Comparison of ENCODE assay signal across 8 mouse cellular contexts in genomic region chr11:100640159-100640906, GRCm38 (mm10). TPM values are rescaled to one million over a fixed set of nuclear protein-coding genes. Genes with fewer than 3 reads are reported as not detected.
DNase-seq lines count a peak whose midpoint lies in the region; ATAC-seq and TF ChIP-seq lines count a peak whose summit lies in the region.

No protein-coding gene starts in this region.

- WGBS in embryonic facial prominence, embryonic 12.5 days: 8% methylated on average over 52 of the region's 52 CpGs
- 8% methylated on average over 52 of the region's 52 CpGs for WGBS in hindbrain, embryonic 11.5 days
- 8% methylated on average over 52 of the region's 52 CpGs for WGBS in limb, embryonic 12.5 days

- H3K36me3 ChIP-seq in E14TG2a.4 (ENCODE audit: insufficient read depth, low read length): no peaks in the 10 kb centered on the region
- H3K36me3 ChIP-seq in embryonic facial prominence, embryonic 12.5 days: no peaks in the 10 kb centered on the region
- H3K36me3 ChIP-seq in hindbrain, embryonic 11.5 days (ENCODE audit: control insufficient read depth, insufficient read depth, low read length): no peaks in the 10 kb centered on the region
- H3K36me3 ChIP-seq in limb, embryonic 12.5 days: no peaks in the 10 kb centered on the region

- H3K4me3 ChIP-seq in E14TG2a.4 (replicated peaks; ENCODE audit: low read length): peak overlapping the region; percentile 78
- H3K4me3 ChIP-seq in embryonic facial prominence, embryonic 12.5 days: peak overlapping the region; percentile 37
- peak overlapping the region; percentile 31 for H3K4me3 ChIP-seq in hindbrain, embryonic 11.5 days (ENCODE audit: low read depth, low read length)
- peak overlapping the region; percentile 43 for H3K4me3 ChIP-seq in limb, embryonic 12.5 days (replicated peaks)

- H3K9me3 ChIP-seq in E14TG2a.4 (ENCODE audit: low read length): no peaks in the 10 kb centered on the region
- no peaks in the 10 kb centered on the region for H3K9me3 ChIP-seq in embryonic facial prominence, embryonic 12.5 days
- H3K9me3 ChIP-seq in hindbrain, embryonic 11.5 days (ENCODE audit: control insufficient read depth, low read length): no peaks in the 10 kb centered on the region
- H3K9me3 ChIP-seq in limb, embryonic 12.5 days: no peaks in the 10 kb centered on the region

- peak; percentile 59 to 65 for DNase-seq in cerebellum, adult 18-20 months
- DNase-seq in cerebellum, adult 11 months: no peak
- DNase-seq in hindbrain, embryonic 11.5 days (ENCODE audit: low spot score): peak; percentile 71
- peak; percentile 69 for DNase-seq in thymus, postnatal 4 days

- H3K27me3 ChIP-seq in E14TG2a.4 (ENCODE audit: insufficient read depth, low read length): peaks cover 61% of the 10 kb centered on the region
- peaks cover 24% of the 10 kb centered on the region for H3K27me3 ChIP-seq in embryonic facial prominence, embryonic 12.5 days
- peaks cover 14% of the 10 kb centered on the region for H3K27me3 ChIP-seq in hindbrain, embryonic 11.5 days (ENCODE audit: control insufficient read depth, insufficient read depth, low read length)
- peaks cover 72% of the 10 kb centered on the region for H3K27me3 ChIP-seq in limb, embryonic 12.5 days

- peaks cover 22% of the 10 kb centered on the region for H3K4me1 ChIP-seq in E14TG2a.4 (replicated peaks; ENCODE audit: low read depth, low read length)
- 0 out of 2 replicates have a peak, but pooled peaks cover 8% of the 10 kb centered on the region for H3K4me1 ChIP-seq in embryonic facial prominence, embryonic 12.5 days
- H3K4me1 ChIP-seq in hindbrain, embryonic 11.5 days (replicated peaks; ENCODE audit: control insufficient read depth, insufficient read depth, low read length): peaks cover 4% of the 10 kb centered on the region; the same call in 1 of the 2 replicates
- peaks cover 9% of the 10 kb centered on the region; the same call in 1 of the 2 replicates for H3K4me1 ChIP-seq in limb, embryonic 12.5 days (replicated peaks)

- TF ChIP-seq CTCF in E14TG2a.4 (conservative IDR thresholded peaks at IDR 0.05; ENCODE audit: low read length): peak; percentile 20

- no peak overlapping the region for H3K27ac ChIP-seq in embryonic facial prominence, embryonic 12.5 days
- H3K27ac ChIP-seq in hindbrain, embryonic 11.5 days (ENCODE audit: low read depth, low read length): no peak overlapping the region
- no peak overlapping the region for H3K27ac ChIP-seq in limb, embryonic 12.5 days

- no peak for ATAC-seq in embryonic facial prominence, embryonic 12.5 days (ENCODE audit: insufficient number of reproducible peaks, insufficient read depth, low FRiP score, low TSS enrichment)
- ATAC-seq in hindbrain, embryonic 11.5 days (ENCODE audit: low FRiP score): 0 out of 2 replicates have a peak, but pooled peaks have one; percentile 17
- ATAC-seq in limb, embryonic 12.5 days (ENCODE audit: insufficient number of reproducible peaks, insufficient read depth, low FRiP score, low TSS enrichment, low read depth): no peak
- ATAC-seq in monocyte, adult 5-6 weeks (replicated peaks; ENCODE audit: insufficient number of reproducible peaks, low FRiP score, low TSS enrichment, poor library complexity, severe bottlenecking): peak; percentile 54; the same call in 1 of the 2 replicates

- H3K9ac ChIP-seq in embryonic facial prominence, embryonic 12.5 days: peak overlapping the region; percentile 50
- peak overlapping the region; percentile 40; the same call in 1 of the 2 replicates for H3K9ac ChIP-seq in hindbrain, embryonic 11.5 days (ENCODE audit: low read depth, low read length)
- H3K9ac ChIP-seq in limb, embryonic 12.5 days (replicated peaks): peak overlapping the region; percentile 50; the same call in 1 of the 2 replicates

- H3K4me2 ChIP-seq in embryonic facial prominence, embryonic 12.5 days (replicated peaks): peak overlapping the region; percentile 69
- H3K4me2 ChIP-seq in hindbrain, embryonic 11.5 days (replicated peaks; ENCODE audit: low read depth, low read length): peak overlapping the region; percentile 76
- peak overlapping the region; percentile 78 for H3K4me2 ChIP-seq in limb, embryonic 12.5 days

RNA-seq across cellular contexts. Expression of gene Dnajc7, which starts 20.4 kb away (rescaled TPM):
- polyA plus RNA-seq in embryonic facial prominence, embryonic 12.5 days (2016; fragmentation: Nextera tagmentation; extraction: Ambion mirVana): 280 and 292 TPM in 2 replicates
- 95.3 and 105 TPM in 2 replicates for polyA plus RNA-seq in hindbrain, embryonic 11.5 days (2014; fragmentation: Nextera tagmentation; extraction: Ambion mirVana)
- polyA plus RNA-seq in limb, embryonic 12.5 days (2016; fragmentation: Nextera tagmentation; extraction: Ambion mirVana): 282 and 288 TPM in 2 replicates
- 239 to 305 TPM (median 293 TPM) in 3 replicates for total RNA-seq in monocyte, adult 5-6 weeks (2017)

RNA-seq across cellular contexts. Expression of gene Nkiras2, which starts 21.3 kb away (rescaled TPM):
- 80.6 and 83.7 TPM in 2 replicates for polyA plus RNA-seq in embryonic facial prominence, embryonic 12.5 days (2016; fragmentation: Nextera tagmentation; extraction: Ambion mirVana)
- 108 and 109 TPM in 2 replicates for polyA plus RNA-seq in hindbrain, embryonic 11.5 days (2014; fragmentation: Nextera tagmentation; extraction: Ambion mirVana)
- 79.9 and 80.4 TPM in 2 replicates for polyA plus RNA-seq in limb, embryonic 12.5 days (2016; fragmentation: Nextera tagmentation; extraction: Ambion mirVana)
- total RNA-seq in monocyte, adult 5-6 weeks (2017): 49.6 to 69.8 TPM (median 54.5 TPM) in 3 replicates

RNA-seq across cellular contexts. Expression of gene Zfp385c, which starts 51.9 kb away (rescaled TPM):
- polyA plus RNA-seq in embryonic facial prominence, embryonic 12.5 days (2016; fragmentation: Nextera tagmentation; extraction: Ambion mirVana): 1.5 and 2.6 TPM in 2 replicates
- polyA plus RNA-seq in hindbrain, embryonic 11.5 days (2014; fragmentation: Nextera tagmentation; extraction: Ambion mirVana): 0.08 and 0.71 TPM in 2 replicates
- polyA plus RNA-seq in limb, embryonic 12.5 days (2016; fragmentation: Nextera tagmentation; extraction: Ambion mirVana): 0.70 and 0.74 TPM in 2 replicates
- 0.32 to 0.76 TPM (median 0.49 TPM) in 3 replicates for total RNA-seq in monocyte, adult 5-6 weeks (2017)

Comparison
In these comparisons a context has a peak if more than half of its experiments do, and no peak if none do; other contexts are left out.
1. ATAC-seq: peak in hindbrain, embryonic 11.5 days (single experiment) and monocyte, adult 5-6 weeks (single experiment); none in embryonic facial prominence, embryonic 12.5 days (single experiment) and limb, embryonic 12.5 days (single experiment).
2. Peak in every context shown above with its lines, with median percentiles within 50 percentile points of each other: H3K4me3 ChIP-seq, H3K4me2 ChIP-seq and H3K9ac ChIP-seq.